Mouse (Mus musculus) brain, embryonic 18.5 days (tissue): ENCODE measurements around the gene Tctn3.
"Not testable (repeated sequence)": the region's sequence is repeated elsewhere in the genome, so short reads cannot be mapped to it uniquely, and the experiment has no call there.

ENCODE experiments used
- DNase-seq: peaks from one replicate; pipeline ENCODE4 v3.0.0-alpha.2; 2012; ENCODE audit warnings: low read depth, low spot score

Gene Tctn3

DNA sequence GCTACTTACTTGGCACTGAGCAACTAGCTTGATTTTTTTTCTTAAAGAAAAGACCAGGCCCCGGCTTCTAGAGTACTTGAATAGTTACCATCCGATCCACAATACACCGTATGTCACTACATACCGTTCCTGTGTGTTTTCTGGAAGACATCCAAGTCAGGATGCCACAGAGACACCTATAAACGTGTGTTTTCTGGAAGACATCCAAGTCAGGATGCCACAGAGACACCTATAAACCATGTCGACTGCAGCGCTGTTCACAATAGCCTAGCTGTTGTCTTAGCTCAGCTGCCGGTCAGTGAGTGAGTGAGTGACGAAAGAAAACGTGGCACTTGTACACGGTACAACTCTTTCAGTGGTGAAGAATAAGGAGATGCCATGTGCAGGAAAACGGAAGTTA lies 13.9 kb upstream of the Tctn3 start:
- no peak for DNase-seq

DNA sequence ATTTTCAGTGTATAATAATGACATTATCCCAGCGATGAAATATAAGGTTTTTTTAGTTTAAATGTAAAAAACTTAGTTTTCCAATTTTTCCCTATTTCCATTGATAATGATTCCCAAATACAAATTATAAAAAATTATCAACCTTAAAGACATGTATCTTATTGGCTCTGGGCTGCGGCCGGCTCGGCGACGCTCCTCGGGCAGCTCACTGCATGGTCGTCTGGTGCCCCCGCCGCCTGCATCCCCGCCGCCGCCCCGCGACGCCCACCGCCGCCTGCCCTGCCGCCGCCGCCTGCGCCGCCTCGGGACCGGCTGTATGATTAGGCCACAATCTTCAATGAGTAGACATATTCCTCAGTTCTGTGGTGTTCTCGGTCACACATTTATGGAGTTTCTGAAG lies 9.6 kb upstream of the Tctn3 start:
- DNase-seq = not testable (repeated sequence)

DNA sequence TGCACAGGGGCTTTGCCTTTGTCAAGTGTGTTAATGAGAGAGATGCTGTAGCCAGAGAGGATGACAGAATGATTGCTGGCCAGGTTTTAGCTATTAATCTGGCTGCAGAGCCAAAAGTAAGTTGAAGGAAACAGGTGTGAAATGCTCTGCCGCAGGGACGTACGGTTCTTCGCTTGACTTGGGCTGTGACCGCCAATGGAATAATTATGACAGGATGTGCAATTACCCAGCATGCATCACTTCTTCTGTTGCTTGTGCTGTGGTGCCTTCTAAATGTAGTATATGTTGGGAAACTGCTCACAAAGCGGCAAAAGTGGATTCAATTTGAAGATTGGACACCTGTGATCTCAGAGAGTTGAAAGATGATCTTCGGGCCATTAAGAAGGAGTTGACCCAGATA lies 4.0 kb upstream of the Tctn3 start:
- no peak for DNase-seq

DNA sequence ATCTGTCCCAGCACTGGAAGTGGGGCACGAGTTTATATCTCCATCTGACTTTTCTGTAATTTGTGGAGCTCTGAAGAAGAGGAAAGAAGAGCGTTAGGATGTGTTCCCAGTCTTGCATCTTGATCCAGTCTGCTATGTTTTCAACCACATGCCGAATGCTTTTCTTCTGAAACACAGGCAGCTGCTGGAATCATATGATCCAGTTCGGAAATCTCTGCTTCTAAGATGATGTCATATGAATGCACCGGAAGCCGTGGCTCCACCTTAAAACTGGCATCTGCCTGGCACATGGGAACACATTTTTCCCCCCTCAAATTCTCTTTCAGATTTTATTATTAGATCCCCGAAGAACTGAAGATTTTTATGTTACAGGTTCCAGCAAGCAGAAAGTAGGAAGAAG lies 2.8 kb upstream of the Tctn3 start:
- no peak for DNase-seq

DNA sequence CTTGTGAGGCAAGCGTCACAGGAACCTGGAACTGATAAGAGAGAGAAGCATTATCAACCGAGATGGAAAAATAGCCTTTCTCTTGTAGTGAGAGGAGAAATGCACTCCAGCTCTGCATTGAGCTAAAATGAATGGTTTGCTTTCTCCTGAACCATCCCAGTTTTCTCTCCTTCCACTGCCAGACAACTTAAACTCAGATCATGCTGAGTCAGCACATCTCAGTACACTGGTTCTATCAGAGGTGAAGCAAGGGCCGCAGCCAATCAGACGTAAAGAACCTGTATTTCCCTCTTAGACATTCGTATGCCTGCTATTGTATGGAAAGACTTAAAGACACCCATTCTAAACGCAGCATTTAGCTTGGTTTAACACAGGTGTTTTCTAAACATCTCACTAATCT lies 4.4 kb downstream of the Tctn3 start:
- no peak for DNase-seq

DNA sequence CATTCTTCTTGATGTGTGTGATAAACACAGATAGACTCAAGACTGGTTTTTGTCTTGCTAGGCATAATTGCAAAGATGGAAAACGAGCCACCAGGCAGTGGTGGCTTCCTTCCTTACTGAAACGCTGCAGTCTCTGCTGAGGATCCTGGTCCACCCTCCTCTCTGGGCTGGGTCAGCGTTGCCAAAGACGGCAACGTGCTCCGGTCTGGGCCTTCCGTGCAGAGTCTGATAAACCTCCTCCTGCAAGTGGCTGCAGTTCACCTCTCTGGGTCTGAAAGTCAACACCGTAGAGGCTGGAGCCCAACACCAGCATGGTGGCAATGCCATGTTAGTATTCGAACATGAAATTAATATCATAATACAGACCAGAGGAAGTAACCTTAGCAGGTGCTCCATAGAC lies 6.8 kb downstream of the Tctn3 start:
- DNase-seq = no peak

DNA sequence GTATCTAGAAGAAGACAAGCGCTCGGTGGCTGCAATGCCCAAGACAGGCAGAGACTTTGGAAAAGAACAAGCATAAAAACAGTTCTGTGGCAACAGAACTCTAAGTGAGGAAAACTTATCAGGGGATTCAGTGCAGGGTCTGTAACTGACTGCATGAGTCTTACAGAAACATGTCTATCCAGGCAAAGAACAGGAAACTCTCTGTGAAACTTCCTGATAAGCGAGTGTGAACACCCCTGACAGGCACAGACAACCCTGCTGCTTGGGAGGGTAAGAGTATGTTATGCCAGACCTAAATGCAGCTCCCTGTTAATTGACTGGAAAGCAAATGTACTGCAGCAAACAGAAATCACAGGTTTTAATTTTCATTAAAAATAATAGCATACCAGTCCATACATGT lies 10.2 kb downstream of the Tctn3 start:
- DNase-seq = no peak

DNA sequence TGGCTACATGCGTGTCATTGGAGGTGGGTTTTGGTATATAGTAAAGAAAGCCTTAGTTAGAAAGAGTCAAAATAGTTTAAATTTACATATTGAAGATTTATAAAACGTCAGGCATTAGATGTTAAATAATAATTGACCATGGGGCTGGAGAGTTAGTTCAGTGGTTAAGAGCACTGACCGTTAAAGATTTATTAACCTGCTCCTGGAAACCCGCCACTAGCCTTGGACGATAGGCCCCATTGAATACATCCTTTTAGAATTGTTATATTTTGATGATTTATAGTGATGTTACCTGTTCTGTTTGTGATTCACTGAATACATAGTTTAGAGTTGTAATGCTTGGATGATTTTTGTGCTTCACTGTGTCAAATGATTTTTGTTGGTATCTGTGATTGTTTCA lies 11.2 kb downstream of the Tctn3 start:
- DNase-seq = not testable (repeated sequence)

DNA sequence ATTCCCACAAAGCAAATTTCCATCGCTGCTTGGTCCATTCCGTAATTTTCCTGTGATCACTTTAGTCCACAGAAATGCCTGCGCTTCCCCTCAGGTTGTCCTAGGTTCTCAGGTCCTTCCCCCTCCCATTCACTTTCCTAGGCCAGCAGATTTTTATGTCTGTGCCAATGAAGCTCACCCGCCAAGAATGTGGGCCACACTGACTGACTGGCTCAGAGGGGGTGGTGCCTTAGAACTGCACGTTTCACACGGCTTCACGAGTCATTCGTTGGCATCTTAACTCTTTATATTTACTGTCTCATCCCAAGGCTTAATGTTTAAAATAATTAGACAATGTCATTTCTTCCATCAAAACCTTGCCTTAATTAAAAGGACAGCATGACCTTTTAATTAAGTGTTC lies 16.2 kb downstream of the Tctn3 start:
- DNase-seq = no peak

DNA sequence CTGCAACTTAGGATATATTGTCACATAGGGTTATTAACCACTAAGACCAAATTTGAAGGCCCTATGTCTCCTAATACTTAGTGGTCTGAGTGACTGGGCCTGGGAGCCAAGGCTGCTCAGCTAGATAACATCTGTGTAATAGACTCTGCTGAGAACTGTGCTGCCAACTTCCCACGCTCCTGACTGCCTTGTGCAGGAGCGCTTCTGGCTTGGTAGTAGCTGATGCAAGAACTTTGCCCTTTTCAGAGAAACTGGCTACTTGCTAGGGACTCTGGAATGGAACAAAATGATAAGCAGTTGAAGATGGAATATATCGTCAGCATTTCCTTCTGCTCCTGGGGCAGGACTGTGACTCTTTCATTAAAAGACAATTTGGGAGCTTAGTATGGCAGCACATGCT lies 16.8 kb downstream of the Tctn3 start:
- DNase-seq = no peak

DNA sequence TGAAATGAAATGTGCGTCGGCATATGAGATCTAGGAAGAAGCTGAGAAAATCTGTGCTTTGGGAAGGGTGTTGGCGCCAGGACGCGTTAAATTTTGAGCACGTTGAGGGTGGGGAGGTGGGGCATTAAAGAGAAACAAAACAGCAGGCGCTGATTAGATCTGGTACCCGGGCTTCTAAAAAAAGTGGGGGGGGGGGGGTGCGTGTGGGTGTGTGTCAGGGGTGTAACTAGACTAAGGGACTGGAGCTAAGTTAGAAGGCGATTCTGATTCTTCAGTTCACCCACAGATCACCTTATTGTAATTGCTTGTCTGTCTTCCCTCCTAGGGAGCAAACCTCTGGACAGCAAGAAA lies 22.5 kb downstream of the Tctn3 start:
- no peak for DNase-seq

DNA sequence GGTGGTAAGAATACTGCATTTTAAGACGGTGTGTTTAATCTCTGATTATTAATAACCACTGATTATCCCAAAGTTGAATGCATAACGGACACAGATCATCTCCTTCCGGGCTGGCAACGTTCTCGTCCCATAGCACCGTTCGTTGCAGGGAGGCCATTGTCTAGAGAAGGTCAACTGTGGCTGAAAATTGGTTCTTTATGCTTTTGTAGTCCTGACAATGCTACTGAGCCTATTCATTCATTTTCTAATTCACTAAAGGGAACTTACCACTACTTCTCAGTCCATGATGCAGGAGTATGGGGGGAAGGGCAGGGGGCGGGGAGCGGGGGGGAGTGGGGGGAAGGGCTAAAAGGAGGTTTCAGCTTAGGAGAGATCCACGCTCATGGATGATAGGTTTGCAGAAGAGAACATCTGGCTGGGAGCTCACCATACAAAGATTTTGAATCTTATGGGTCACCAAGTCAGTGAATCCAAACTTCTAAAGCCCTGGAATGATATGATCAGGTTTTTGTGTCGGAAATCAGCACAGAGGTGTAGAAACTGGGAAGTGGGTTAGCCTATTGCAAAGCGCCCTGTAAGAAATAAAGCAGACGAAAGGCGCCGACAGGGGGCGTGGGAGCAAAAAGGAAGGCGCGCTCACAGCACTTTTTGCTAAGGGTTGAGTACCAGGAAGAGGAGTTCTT lies 23.0 kb downstream of the Tctn3 start:
- peak; percentile 83 for DNase-seq

DNA sequence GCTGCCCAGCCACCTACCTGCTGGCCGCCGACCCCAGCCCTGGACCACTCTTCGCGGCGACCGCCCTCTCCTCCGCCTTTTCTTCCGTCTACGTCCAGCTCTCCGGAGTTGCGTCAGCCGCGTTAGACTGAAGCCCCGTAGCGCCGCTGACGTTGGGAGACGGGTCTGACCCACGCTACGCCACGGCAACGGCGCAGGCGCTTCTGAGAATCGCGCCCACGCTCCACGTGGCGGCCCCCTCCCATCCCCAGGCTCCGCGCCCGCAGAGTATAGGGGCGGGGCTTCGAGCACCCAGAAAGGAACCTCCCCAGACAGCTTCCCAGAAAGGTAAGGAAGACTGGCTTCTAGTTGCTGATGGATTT lies 23.8 kb downstream of the Tctn3 start, which contains the start of gene Aldh18a1:
Aldh18a1 (minus strand) TSS at position 171 of the 362 bp plus-strand sequence.
- DNase-seq = peak; percentile 84

DNA sequence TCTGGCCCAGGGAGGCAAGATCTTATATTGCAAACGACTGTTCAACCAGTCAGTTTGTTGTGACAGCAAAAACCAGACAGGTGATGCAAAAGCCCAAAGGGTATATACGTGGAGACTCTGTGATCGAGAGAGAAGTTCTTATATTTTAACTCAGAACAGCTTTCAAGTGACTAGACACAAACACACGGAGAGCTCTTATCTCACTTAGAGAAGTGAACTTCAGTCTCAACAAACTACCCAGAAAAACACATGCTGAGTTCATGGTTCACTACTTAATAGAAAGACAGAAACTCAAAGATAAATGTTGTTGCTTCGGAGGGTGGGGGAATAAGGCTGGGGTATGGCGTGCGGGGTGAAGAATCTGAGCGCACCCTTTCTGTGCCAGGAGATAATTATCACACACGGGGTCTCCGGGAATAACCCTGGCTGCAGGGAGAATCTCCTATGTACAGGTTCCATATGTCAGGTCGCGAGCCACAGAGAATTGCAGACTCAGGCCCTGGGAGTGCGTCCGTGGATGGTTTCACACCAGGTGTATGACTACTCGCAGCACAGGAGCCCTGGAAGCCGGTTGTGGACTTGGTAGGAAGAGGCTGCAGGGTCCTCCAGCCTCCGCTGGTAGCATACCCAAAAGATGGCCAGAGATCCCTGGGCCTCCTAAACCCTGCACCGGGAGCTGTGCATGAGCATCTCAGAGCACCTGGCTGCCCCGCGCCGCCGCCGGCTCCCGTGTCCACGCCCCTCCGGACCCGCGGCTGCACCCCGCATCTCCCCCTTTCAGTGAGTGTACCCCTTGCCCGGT lies 24.3 kb downstream of the Tctn3 start:
- DNase-seq = no peak

DNA sequence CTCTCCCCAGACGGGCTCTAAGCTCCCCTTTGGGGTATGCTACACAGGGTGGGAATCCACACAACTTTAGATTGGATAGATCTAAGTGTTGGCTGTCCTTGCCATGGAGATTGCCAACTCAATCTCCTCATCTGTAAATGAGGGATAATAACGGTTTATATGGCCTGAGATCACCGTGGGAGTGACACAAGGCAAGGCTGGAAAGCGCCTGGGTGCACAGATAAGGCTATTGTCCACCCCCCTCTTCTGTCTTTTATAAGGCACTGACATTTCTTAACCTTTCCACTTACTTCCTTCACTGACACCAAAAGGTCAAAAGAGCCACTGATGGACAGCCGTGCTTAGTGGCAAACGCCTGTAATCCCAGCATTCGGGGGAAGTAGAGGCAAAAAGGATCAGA lies 25.1 kb downstream of the Tctn3 start:
- no peak for DNase-seq

DNA sequence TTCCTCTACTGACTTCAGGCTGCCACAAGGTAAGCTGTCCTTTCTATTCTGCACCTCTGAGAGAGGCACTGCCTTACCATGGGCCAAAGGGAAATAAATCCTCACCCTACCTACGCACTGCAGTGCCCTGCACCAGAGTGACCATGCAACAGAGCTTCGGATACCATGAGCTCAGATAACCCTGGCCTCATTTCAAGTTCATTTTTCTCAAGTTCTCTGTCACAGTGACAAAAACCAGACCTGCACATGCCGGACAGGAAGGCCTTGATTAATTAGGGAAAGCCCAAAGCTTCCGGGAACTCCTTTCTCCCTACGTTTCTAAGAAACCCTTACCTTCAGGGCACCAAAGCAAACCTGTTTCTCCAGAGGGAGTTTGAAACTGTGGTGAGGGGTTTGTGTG lies 30.4 kb downstream of the Tctn3 start:
- DNase-seq = no peak

DNA sequence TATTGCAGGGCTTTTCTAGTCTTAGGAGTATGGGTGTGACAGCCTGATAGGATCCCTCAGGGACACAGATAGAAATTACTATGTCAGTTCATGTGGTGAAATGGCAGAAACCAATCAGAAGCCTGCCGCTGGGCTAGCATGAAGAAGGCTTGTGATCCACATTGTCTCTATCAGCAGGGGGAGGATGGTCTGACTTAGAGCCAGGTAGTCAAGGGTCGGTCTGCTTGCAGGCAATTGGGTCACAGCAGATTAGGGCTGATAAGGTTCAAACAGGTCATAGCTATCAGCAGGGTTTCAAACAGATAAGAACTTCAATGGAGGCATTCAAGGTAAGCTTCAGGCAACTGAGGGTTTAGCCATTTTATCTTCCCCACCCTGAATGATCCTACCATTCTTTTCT lies 31.1 kb downstream of the Tctn3 start:
- no peak for DNase-seq

DNA sequence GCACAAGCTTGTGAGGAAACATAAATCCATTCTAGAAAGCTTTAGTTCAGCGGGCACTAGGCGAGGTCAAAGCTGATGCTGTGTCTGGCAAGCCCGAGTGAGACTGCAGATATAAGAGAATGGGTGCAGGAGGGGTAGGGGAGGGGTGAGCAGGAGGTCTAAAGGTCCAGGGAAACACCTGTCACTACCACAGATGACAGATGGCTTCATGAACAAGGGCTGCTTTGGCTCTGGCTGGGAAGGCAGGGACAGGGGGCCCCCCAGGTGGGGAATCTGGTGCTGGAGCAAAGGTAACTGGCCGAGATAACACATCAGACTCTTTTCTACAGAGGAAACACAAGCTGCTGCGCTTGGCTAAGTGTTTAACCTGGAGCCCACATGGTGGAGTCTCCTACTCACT lies 36.6 kb downstream of the Tctn3 start:
- DNase-seq = no peak

DNA sequence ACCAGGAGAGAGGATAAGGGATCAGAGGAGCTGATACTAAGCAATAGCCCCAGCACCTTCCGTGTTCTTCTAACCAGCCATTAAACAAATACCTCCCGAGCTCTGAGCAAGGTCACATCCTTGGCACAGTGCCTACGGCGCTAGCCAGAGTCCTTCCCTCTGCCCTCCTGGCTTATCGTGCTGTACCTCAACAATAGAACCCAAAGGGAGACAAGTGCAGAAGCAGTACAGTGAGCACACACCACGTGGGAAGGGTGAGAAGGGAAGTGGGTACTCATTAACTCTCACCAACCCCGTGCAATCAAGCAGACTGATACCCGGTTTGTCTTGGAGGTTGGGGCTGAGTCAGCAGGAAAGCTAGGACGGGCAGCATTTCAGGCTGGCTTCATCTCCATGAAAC lies 41.3 kb downstream of the Tctn3 start:
- DNase-seq = no peak

DNA sequence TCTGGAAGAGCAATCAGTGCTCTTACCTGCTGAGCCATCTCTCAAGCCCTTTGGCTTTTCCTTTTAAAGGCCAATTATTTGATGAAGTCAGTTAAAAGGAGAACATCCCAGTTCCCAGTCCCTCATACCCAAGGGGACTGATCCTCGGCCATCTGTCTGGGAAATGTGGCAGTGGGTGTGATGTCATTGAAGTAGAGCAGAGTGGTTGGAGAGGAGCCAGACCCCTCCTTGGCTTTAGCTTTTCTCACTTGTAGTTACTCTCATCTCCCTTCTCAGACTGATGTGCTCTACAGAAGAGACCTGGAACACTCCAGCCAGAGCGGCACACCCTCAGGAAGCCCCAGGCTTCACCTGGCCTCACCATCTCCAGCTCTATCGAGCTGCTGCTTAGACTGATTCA lies 44.4 kb downstream of the Tctn3 start:
- DNase-seq = no peak

DNA sequence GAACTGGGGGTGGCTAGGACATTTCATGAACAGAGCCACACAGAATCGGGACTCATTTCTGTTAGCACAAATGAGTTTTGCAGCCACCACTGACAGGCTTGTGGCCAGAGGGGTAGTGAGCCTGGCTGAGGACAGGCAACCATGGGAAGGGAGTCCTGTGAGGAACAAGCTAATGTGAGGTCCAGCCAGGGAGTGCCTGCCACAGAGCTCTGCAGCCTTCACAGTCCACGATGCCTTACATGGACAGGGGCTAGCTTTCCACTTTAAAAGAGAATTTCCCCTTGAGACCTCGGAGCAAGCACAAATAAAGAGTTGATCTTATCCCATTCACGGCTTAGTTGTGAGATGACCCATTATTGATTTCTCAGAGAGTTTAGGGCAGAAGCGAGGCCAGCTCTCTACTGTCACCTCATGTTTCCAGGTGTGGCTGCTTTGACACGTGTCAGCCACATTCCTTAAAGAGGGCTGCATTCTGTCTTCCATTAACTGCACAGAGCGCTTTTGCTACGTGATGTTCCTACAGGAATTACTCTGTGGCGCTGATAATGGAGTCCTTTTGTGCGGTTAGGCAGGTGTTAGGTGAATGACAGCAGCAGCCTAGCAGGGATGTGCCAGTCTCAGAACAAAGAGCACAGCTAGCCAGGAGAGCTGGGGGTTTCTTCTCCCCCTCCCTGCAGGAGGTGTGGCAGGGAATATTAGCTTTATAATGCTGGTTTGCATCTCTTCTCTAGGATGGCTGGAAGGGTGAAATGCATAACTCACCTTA lies 48.0 kb downstream of the Tctn3 start:
- DNase-seq = no peak

DNA sequence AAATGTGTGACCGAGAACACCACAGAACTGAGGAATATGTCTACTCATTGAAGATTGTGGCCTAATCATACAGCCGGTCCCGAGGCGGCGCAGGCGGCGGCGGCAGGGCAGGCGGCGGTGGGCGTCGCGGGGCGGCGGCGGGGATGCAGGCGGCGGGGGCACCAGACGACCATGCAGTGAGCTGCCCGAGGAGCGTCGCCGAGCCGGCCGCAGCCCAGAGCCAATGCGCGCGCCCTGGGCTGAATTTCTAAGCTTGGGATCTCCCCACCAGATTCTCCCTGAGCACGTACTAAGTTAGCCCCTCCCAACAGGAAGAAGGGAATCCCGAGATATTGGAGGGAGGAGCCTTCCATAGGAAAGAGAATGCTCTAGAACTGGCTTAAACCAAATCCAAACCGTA lies 50.5 kb downstream of the Tctn3 start:
- not testable (repeated sequence) for DNase-seq

DNA sequence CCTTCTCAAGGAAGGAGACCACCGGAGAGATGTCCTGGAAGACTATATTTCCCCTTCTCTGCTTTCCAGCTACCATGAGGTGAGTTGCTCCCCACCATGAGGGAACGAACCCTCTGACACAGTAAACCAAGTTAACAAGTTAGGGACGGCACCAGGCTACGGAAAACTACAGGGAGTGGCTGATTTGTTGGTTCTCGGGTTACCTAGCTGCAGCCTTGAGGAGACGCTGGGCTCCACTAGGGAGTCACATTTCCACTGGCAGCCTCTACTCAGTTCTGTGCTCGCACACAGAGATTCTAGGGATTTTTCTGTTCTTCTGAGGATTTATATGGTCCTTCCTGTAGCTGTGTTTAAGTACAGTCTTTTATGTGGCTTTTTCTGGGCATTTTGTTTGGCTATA lies 56.0 kb downstream of the Tctn3 start:
- no peak for DNase-seq
